Mouse (Mus musculus): ENCODE measurements at regions not wholly inside any gene's neighbourhood (a gene's known extent, or its start where the extent isn't known, plus 50 kb on each side); places are given as distances from the start of the nearest gene placed in this dataset.

DNA sequence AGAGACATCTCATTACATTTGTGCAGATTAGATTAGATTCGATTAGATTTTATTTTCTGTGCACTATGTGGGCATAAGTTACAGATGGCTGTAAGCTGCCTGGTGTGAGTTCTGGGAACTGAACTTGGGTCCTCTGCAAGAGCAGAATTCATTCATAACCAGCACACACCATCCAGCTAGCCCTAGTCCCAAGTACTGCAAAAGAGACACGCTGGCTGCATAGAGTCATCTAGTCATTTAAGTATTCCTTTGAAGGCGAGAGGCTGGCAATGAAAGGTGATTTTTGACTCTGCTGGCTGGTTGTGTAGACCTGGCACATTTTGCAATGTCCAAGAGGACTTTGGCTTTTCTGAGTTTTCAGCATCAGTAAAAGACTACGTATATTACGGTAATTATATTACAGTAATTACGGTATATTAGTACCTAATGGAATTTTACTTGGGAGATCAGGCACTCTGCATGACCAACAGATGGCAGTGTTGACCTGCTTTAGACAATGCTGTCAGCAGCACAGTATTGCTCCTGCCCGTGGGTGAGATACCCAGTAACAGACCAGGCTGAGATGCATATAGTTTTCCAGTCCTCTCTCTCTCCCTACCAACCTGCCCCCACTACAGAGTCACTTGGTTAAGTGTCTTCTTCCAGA, 67.9 kb downstream of the Gpr6 start:
- dilution Hi-C loops (cut with MboI; ENCODE audit: extremely low pct_ligation_motif_present, extremely low pct_unique_long_range_greater_than_20kb, low sequenced_read_pairs) (no loop called here), in situ Hi-C loops (cut with MboI; ENCODE audit: low pct_ligation_motif_present, low pct_unique_long_range_greater_than_20kb, low sequenced_read_pairs) (loop anchor here (10.0 to 25.0 kb wide), 2 partner anchors 408 to 501 kb away; no protein-coding TSS in a partner anchor)
- no peaks in the 10 kb centered on the region for H3K36me3 ChIP-seq (replicated peaks in 1 of 2; ENCODE audit: control insufficient read depth in 1 of 2, insufficient read depth in 1 of 2, low read length in 1 of 2)
- no peak overlapping the region for H3K4me3 ChIP-seq (replicated peaks in 1 of 3; ENCODE audit: low read depth in 2 of 3, low read length in 2 of 3, poor library complexity in 1 of 3)
- H3K9ac ChIP-seq (ENCODE audit: insufficient read depth, low read depth): no peak overlapping the region
- H3K27ac ChIP-seq (ENCODE audit: insufficient read depth, low read depth): no peak overlapping the region
- TF ChIP-seq CTCF (conservative IDR thresholded peaks at IDR 0.05 in 1 of 2, IDR thresholded peaks at IDR 0.05 in 1 of 2; ENCODE audit: low read depth in 2 of 2, low read length in 2 of 2): peak; percentile 79 to 93
- peak; percentile 93 for TF ChIP-seq RAD21 (IDR thresholded peaks at IDR 0.05; ENCODE audit: low read depth, low read length)
- no peak for TF ChIP-seq MAFK (IDR thresholded peaks at IDR 0.05; ENCODE audit: insufficient replicate concordance, low read length)
- TF ChIP-seq TCF12 (IDR thresholded peaks at IDR 0.05; ENCODE audit: low read depth, low read length): 0 out of 2 replicates have a peak, but pooled peaks have one; percentile 16
- no peak for TF ChIP-seq MAZ (IDR thresholded peaks at IDR 0.05; ENCODE audit: low read depth, low read length)
- TF ChIP-seq MXI1 (IDR thresholded peaks at IDR 0.05; ENCODE audit: low read depth, low read length): peak; percentile 100
- peak; percentile 58 for TF ChIP-seq ZC3H11A (IDR thresholded peaks at IDR 0.05; ENCODE audit: low read depth, low read length)
- 0 out of 2 replicates have a peak, but pooled peaks have one; percentile 14 for TF ChIP-seq JUND (conservative IDR thresholded peaks at IDR 0.05; ENCODE audit: low read depth, low read length)
- TF ChIP-seq BHLHE40 (IDR thresholded peaks at IDR 0.05; ENCODE audit: low read depth, low read length): no peak
- TF ChIP-seq IRF4 (IDR thresholded peaks at IDR 0.05; ENCODE audit: low read depth, low read length): peak; percentile 37; the same call in 1 of the 2 replicates
- no peak for TF ChIP-seq SIN3A (IDR thresholded peaks at IDR 0.05; ENCODE audit: low read length)
- peak; percentile 87 for TF ChIP-seq SMC3 (IDR thresholded peaks at IDR 0.05; ENCODE audit: low read depth, low read length)
- H3K27me3 ChIP-seq (replicated peaks): no peaks in the 10 kb centered on the region
- H3K79me2 ChIP-seq (replicated peaks; ENCODE audit: control insufficient read depth, extremely low read depth, insufficient read depth, poor library complexity, severe bottlenecking): no peaks in the 10 kb centered on the region
- DNase-seq (ENCODE audit: extremely low read depth): peak; percentile 83
- H3K4me1 ChIP-seq (ENCODE audit: control insufficient read depth in 1 of 2, insufficient read depth in 2 of 2): peaks cover 0 to 3% of the 10 kb centered on the region in 2 experiments; a peak in 2 of 4 replicates
- no peaks in the 10 kb centered on the region for H3K9me3 ChIP-seq (replicated peaks; ENCODE audit: low read length)
- H3K4me2 ChIP-seq (ENCODE audit: insufficient read depth, low read depth, poor library complexity, severe bottlenecking): no peak overlapping the region

DNA sequence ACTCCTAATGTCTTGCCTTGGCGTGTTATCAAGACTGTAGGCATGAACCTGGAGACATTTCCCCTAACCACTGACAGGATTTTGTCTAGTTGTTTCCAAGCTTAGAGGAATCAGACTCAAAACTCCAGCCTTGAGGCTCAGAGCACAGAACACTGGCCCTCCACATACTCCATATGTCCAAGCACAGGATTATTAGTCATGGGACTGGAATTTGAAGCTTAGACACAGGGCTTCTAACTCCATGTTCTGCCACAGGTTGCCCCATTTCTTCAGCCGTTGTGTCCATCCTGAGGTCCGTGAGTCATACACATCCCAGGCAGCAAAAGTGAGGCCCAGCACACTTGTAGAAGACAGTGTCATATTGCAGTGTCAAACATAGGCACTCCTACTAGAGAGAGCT, 68.9 kb downstream of the Gpr6 start:
- Histone ChIP-seq H3K27me3 (replicated peaks) (no peaks in the 10 kb centered on the region), H3K4me2 (ENCODE audit: insufficient read depth, low read depth, poor library complexity, severe bottlenecking) (no peak overlapping the region), H3K27ac (ENCODE audit: insufficient read depth, low read depth) (no peak overlapping the region), H3K9ac (ENCODE audit: insufficient read depth, low read depth) (no peak overlapping the region), H3K9me3 (replicated peaks; ENCODE audit: low read length) (no peaks in the 10 kb centered on the region), H3K36me3 (replicated peaks in 1 of 2; ENCODE audit: control insufficient read depth in 1 of 2, insufficient read depth in 1 of 2, low read length in 1 of 2) (no peaks in the 10 kb centered on the region), H3K4me3 (replicated peaks in 1 of 3; ENCODE audit: low read depth in 2 of 3, low read length in 2 of 3, poor library complexity in 1 of 3) (no peak overlapping the region), H3K79me2 (replicated peaks; ENCODE audit: control insufficient read depth, extremely low read depth, insufficient read depth, poor library complexity, severe bottlenecking) (no peaks in the 10 kb centered on the region), H3K4me1 (ENCODE audit: control insufficient read depth in 1 of 2, insufficient read depth in 2 of 2) (peaks cover 0 to 3% of the 10 kb centered on the region in 2 experiments; a peak in 2 of 4 replicates)
- dilution Hi-C loops (cut with MboI; ENCODE audit: extremely low pct_ligation_motif_present, extremely low pct_unique_long_range_greater_than_20kb, low sequenced_read_pairs): no loop called here
- in situ Hi-C loops (cut with MboI; ENCODE audit: low pct_ligation_motif_present, low pct_unique_long_range_greater_than_20kb, low sequenced_read_pairs): loop anchor here (10.0 to 25.0 kb wide), 2 partner anchors 409 to 502 kb away; no protein-coding TSS in a partner anchor
- DNase-seq (ENCODE audit: extremely low read depth): no peak
- TF ChIP-seq TBP (conservative IDR thresholded peaks at IDR 0.05; ENCODE audit: low read depth, low read length): no peak
- no peak for TF ChIP-seq SMC3 (IDR thresholded peaks at IDR 0.05; ENCODE audit: low read depth, low read length)
- no peak for TF ChIP-seq PAX5 (IDR thresholded peaks at IDR 0.05; ENCODE audit: low read length)
- no peak for TF ChIP-seq NELFE (IDR thresholded peaks at IDR 0.05; ENCODE audit: low read depth, low read length)
- no peak for TF ChIP-seq UBTF (IDR thresholded peaks at IDR 0.05; ENCODE audit: low read depth, low read length)
- TF ChIP-seq MAZ (IDR thresholded peaks at IDR 0.05; ENCODE audit: low read depth, low read length): no peak
- TF ChIP-seq MXI1 (IDR thresholded peaks at IDR 0.05; ENCODE audit: low read depth, low read length): no peak
